Mouse (Mus musculus): ENCODE measurements at regions not wholly inside any gene's neighbourhood (a gene's known extent, or its start where the extent isn't known, plus 50 kb on each side); places are given as distances from the start of the nearest gene placed in this dataset.

DNA sequence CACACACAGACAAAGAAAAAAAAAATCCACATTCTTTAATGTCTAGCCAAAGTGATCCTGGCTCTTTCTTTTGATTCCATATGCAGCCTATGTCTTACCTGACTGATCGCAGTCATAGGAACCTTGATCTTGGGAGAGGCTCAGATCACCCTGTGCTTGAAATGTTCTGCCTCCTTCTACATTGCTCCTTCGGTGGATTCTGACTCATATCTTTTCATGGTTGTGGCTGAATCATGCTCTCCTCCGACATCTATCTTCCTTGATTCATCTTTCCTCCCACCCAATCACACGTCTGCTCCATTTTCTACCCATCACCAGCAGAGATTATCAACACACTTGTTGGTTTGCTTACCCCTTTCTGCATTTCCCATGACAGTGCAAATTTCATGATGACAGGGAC lies 132.0 kb downstream of the Gm11146 start:
- no peak overlapping the region for H3K9ac ChIP-seq (ENCODE audit: low read length)
- no peaks in the 10 kb centered on the region for H3K27me3 ChIP-seq (ENCODE audit: control insufficient read depth, insufficient read depth, low read length)
- WGBS, result 78% methylated on average over 4 of the region's 4 CpGs
- H3K27ac ChIP-seq (replicated peaks), result no peak overlapping the region
- no peak overlapping the region for H3K4me2 ChIP-seq (replicated peaks; ENCODE audit: low read depth)
- H3K4me1 ChIP-seq (replicated peaks; ENCODE audit: control insufficient read depth, insufficient read depth), result no peaks in the 10 kb centered on the region
- ATAC-seq (ENCODE audit: low FRiP score, low TSS enrichment) (no peak), DNase-seq (ENCODE audit: low spot score) (no peak)
- no peaks in the 10 kb centered on the region for H3K9me3 ChIP-seq (ENCODE audit: control insufficient read depth, low read length)
- no peak for TF ChIP-seq CTCF (IDR thresholded peaks at IDR 0.05; ENCODE audit: low read depth)
- TF ChIP-seq EP300 (optimal IDR thresholded peaks at IDR 0.05), result no peak
- H3K36me3 ChIP-seq (ENCODE audit: control insufficient read depth, insufficient read depth, low read length), result no peaks in the 10 kb centered on the region
- no peak overlapping the region for H3K4me3 ChIP-seq (ENCODE audit: low read depth, low read length)

DNA sequence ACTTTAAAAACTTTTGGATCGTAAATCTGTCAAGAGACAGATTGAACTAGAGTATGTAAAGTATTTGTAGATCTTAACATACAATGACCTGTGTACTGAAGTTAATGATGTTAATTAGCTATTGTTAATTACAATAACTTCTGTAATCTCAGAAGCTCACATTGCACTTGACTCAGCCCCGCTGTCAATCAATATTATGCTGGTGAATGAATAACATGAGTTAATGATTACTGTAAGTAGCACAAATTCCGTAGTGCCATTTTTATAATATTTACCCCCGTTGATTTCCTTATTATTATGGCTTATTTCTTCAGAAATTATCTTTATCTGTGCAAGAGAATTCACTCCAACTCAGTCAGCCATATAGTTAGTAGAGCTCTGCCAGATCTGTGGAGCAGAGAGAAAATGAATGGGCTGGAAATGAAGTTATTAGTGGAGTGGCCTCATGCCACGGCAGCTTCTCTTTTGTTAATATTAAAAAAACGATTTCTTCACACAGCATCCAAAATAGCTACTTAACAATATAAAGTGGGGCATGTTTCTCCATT lies 132.5 kb downstream of the Gm11146 start:
- Histone ChIP-seq H3K36me3 (ENCODE audit: control insufficient read depth, insufficient read depth, low read length) (no peaks in the 10 kb centered on the region), H3K4me1 (replicated peaks; ENCODE audit: control insufficient read depth, insufficient read depth) (no peaks in the 10 kb centered on the region), H3K4me2 (replicated peaks; ENCODE audit: low read depth) (no peak overlapping the region), H3K9ac (ENCODE audit: low read length) (no peak overlapping the region), H3K27me3 (ENCODE audit: control insufficient read depth, insufficient read depth, low read length) (no peaks in the 10 kb centered on the region), H3K27ac (replicated peaks) (no peak overlapping the region), H3K9me3 (ENCODE audit: control insufficient read depth, low read length) (no peaks in the 10 kb centered on the region), H3K4me3 (ENCODE audit: low read depth, low read length) (no peak overlapping the region)
- no peak for ATAC-seq (ENCODE audit: low FRiP score, low TSS enrichment)
- DNase-seq (ENCODE audit: low spot score), result no peak
- WGBS, result 65% methylated on average over 6 of the region's 6 CpGs
- TF ChIP-seq EP300 (optimal IDR thresholded peaks at IDR 0.05) (no peak), CTCF (IDR thresholded peaks at IDR 0.05; ENCODE audit: low read depth) (no peak)

DNA sequence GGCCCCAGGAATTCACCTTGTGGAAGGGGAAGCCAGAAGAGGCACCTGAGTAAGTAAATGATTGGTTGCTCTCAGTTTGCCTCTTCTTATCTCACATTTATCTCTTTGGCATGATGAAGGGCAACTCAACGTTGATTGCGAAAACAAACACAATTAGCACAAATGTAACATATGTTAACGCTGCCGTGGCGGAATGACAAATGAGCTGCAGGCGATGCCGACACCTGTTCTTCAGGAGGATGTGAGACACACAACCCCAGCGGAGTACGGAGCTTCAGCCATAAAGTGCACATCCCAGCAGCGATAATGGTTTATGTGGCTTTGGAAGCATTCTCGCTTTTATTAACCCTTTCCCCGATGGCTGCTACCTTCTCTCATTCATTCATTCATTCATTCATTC lies 134.7 kb downstream of the Gm11146 start:
- ATAC-seq (ENCODE audit: low FRiP score, low TSS enrichment) (no peak), DNase-seq (ENCODE audit: low spot score) (no peak)
- H3K4me1 ChIP-seq (replicated peaks; ENCODE audit: control insufficient read depth, insufficient read depth), result no peaks in the 10 kb centered on the region
- H3K9me3 ChIP-seq (ENCODE audit: control insufficient read depth, low read length), result no peaks in the 10 kb centered on the region
- no peak overlapping the region for H3K4me3 ChIP-seq (ENCODE audit: low read depth, low read length)
- no peaks in the 10 kb centered on the region for H3K36me3 ChIP-seq (ENCODE audit: control insufficient read depth, insufficient read depth, low read length)
- no peak overlapping the region for H3K9ac ChIP-seq (ENCODE audit: low read length)
- no peaks in the 10 kb centered on the region for H3K27me3 ChIP-seq (ENCODE audit: control insufficient read depth, insufficient read depth, low read length)
- no peak overlapping the region for H3K27ac ChIP-seq (replicated peaks)
- no peak overlapping the region for H3K4me2 ChIP-seq (replicated peaks; ENCODE audit: low read depth)
- WGBS, result 61% methylated on average over 12 of the region's 12 CpGs
- TF ChIP-seq CTCF (IDR thresholded peaks at IDR 0.05; ENCODE audit: low read depth), result no peak
- TF ChIP-seq EP300 (optimal IDR thresholded peaks at IDR 0.05), result no peak

DNA sequence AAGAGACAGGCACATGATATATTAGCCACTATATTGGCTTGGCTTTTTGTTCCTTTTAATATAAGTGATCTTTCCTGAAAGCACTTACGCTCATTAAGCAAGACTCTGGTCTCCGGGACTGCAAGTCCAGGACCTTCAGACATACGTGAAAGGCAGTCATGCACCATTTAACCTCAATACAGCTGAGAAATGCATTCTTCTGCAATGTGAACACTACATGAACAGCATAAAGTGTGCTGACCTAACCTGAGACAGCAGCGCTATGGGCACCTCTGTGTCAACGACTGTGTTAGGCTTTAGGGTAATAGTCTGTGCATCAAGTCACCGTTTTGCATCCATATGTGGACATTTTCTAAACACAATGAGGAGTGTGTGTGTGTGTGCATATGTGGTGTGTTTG lies 137.3 kb downstream of the Gm11146 start:
- ATAC-seq (ENCODE audit: low FRiP score, low TSS enrichment), result no peak

DNA sequence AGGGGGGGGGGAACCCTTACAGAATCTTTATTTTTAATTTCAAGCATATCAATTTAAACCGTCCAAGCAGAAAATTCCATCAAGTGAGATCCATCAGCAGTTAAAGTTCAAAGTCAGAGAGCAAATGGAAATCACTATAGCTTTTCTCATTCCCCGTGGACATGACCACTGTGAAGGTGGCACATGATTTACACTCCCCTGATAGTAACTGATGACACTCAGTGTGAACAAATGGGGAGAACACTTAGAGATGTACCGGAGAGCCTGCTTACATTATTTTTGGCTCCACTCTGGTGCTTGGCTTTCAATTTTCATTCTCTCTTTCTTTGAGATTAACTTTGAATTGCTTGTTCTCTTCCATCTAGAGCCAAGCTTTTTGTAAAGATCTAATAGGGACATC lies 140.0 kb downstream of the Gm11146 start:
- Histone ChIP-seq H3K4me3 (ENCODE audit: low read depth, low read length) (no peak overlapping the region), H3K9ac (ENCODE audit: low read length) (no peak overlapping the region), H3K4me2 (replicated peaks; ENCODE audit: low read depth) (no peak overlapping the region), H3K27ac (replicated peaks) (no peak overlapping the region), H3K4me1 (replicated peaks; ENCODE audit: control insufficient read depth, insufficient read depth) (no peaks in the 10 kb centered on the region), H3K9me3 (ENCODE audit: control insufficient read depth, low read length) (no peaks in the 10 kb centered on the region), H3K27me3 (ENCODE audit: control insufficient read depth, insufficient read depth, low read length) (no peaks in the 10 kb centered on the region), H3K36me3 (ENCODE audit: control insufficient read depth, insufficient read depth, low read length) (no peaks in the 10 kb centered on the region)
- whole genome bisulfite sequencing, result 74% methylated on average over 3 of the region's 3 CpGs
- ATAC-seq (ENCODE audit: low FRiP score, low TSS enrichment), result no peak
- no peak for DNase-seq (ENCODE audit: low spot score)
- TF ChIP-seq CTCF (IDR thresholded peaks at IDR 0.05; ENCODE audit: low read depth) (no peak), EP300 (optimal IDR thresholded peaks at IDR 0.05) (no peak)

More for the DNA sequence above, 137.3 kb downstream of the Gm11146 start:
- Histone ChIP-seq H3K9me3 (ENCODE audit: control insufficient read depth, low read length) (no peaks in the 10 kb centered on the region), H3K27me3 (ENCODE audit: control insufficient read depth, insufficient read depth, low read length) (no peaks in the 10 kb centered on the region), H3K4me2 (replicated peaks; ENCODE audit: low read depth) (no peak overlapping the region), H3K9ac (ENCODE audit: low read length) (no peak overlapping the region), H3K4me3 (ENCODE audit: low read depth, low read length) (no peak overlapping the region), H3K36me3 (ENCODE audit: control insufficient read depth, insufficient read depth, low read length) (no peaks in the 10 kb centered on the region), H3K4me1 (replicated peaks; ENCODE audit: control insufficient read depth, insufficient read depth) (no peaks in the 10 kb centered on the region), H3K27ac (replicated peaks) (no peak overlapping the region)
- WGBS, result 69% methylated on average over 6 of the region's 6 CpGs
- TF ChIP-seq CTCF (IDR thresholded peaks at IDR 0.05; ENCODE audit: low read depth), result no peak
- TF ChIP-seq EP300 (optimal IDR thresholded peaks at IDR 0.05), result no peak
- DNase-seq (ENCODE audit: low spot score), result no peak

DNA sequence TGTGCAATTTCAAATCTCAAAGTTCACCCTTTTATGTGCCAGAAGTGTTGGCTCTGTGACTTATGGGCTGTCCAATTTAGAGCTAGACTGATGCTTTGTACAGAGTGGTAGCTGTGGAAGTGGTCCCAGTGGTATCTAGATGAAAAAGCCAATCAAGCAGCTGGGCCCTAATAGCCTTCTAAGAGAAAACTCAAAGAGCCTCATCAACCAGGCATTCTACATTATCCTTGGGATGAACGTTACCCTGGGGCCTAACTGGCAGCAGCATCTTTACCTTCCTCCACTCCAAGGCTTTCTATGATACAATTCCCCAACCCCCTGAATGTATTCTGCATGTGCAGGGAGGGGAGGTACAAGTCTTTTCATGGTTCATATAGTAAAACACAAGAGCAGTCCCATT lies 140.4 kb downstream of the Gm11146 start:
- Histone ChIP-seq H3K36me3 (ENCODE audit: control insufficient read depth, insufficient read depth, low read length) (no peaks in the 10 kb centered on the region), H3K9ac (ENCODE audit: low read length) (no peak overlapping the region), H3K4me3 (ENCODE audit: low read depth, low read length) (no peak overlapping the region), H3K27ac (replicated peaks) (no peak overlapping the region), H3K9me3 (ENCODE audit: control insufficient read depth, low read length) (no peaks in the 10 kb centered on the region), H3K4me1 (replicated peaks; ENCODE audit: control insufficient read depth, insufficient read depth) (no peaks in the 10 kb centered on the region), H3K4me2 (replicated peaks; ENCODE audit: low read depth) (no peak overlapping the region), H3K27me3 (ENCODE audit: control insufficient read depth, insufficient read depth, low read length) (no peaks in the 10 kb centered on the region)
- ATAC-seq (ENCODE audit: low FRiP score, low TSS enrichment), result no peak
- WGBS, result 79% methylated on average over 1 of the region's 1 CpGs
- DNase-seq (ENCODE audit: low spot score), result no peak
- TF ChIP-seq CTCF (IDR thresholded peaks at IDR 0.05; ENCODE audit: low read depth) (no peak), EP300 (optimal IDR thresholded peaks at IDR 0.05) (no peak)
